Mouse (Mus musculus): ENCODE measurements around the gene Catsperd. TPM values are rescaled to one million over a fixed set of nuclear protein-coding genes. Genes with fewer than 3 reads are reported as not detected.

The Catsperd gene
- polyA plus RNA-seq, 1 experiment from 2014 or later: 0.38 TPM

GRCm38 (mm10) chr17:56683546-56684140 is 55.7 kb downstream of the Catsperd start:
- peaks cover 95% of the 10 kb centered on the region for H3K36me3 ChIP-seq
- WGBS: 85% methylated on average over 5 of the region's 5 CpGs
- no peaks in the 10 kb centered on the region for H3K27me3 ChIP-seq (ENCODE audit: insufficient read depth, poor library complexity, severe bottlenecking)
- H3K4me3 ChIP-seq: no peak overlapping the region
- no peak overlapping the region for H3K27ac ChIP-seq
- H3K9me3 ChIP-seq: no peaks in the 10 kb centered on the region
- H3K4me1 ChIP-seq: peaks cover 62% of the 10 kb centered on the region
- DNase-seq (ENCODE audit: low spot score): no peak

DNA sequence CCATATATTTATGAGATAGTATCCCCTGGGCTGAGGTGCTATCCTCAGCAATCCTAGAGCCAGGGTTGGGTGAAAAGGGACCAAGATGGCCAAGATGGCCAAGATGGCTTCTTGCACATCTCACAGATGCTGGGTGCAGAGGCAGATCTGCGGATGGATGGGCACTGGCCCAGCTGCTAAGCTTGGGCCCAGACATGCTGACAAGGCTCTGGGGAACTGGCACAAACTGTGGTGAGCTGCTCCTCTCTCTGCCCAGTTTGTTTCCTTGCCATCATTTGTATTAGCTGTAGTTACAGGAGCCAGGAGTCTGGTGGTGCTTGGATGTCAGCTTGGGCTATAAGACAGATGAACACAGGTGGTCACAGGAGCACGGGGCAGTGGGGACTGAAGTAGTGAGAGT is 56.7 kb downstream of the Catsperd start:
- H3K4me3 ChIP-seq: no peak overlapping the region
- H3K27me3 ChIP-seq (ENCODE audit: insufficient read depth, poor library complexity, severe bottlenecking): no peaks in the 10 kb centered on the region
- H3K9me3 ChIP-seq: no peaks in the 10 kb centered on the region
- DNase-seq (ENCODE audit: low spot score): no peak
- no peak overlapping the region for H3K27ac ChIP-seq
- whole genome bisulfite sequencing: 92% methylated on average over 2 of the region's 2 CpGs
- H3K36me3 ChIP-seq: peaks cover 95% of the 10 kb centered on the region
- H3K4me1 ChIP-seq: peaks cover 57% of the 10 kb centered on the region

DNA sequence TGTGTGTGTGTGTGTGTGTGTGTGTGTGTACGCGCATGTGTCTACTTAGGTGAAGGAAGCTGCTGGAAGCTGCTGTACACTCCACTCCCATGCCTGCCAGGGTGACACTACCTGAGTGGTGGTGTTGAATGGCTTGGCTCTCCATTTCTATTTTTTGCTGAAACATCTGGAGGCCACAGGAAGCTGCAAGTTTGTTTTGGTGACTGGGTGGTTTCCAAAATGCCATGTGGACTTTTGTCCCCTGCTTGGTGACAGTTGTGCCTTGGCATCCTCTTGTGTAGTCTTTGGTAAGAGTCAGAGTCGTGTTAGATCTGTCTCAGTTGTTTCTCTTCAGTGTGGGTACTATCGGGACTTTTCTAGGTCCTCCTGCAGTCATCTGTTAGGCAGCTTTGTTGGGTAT is 58.9 kb downstream of the Catsperd start:
- no peaks in the 10 kb centered on the region for H3K9me3 ChIP-seq
- DNase-seq (ENCODE audit: low spot score): no peak
- H3K27ac ChIP-seq: no peak overlapping the region
- 91% methylated on average over 4 of the region's 4 CpGs for WGBS
- peaks cover 95% of the 10 kb centered on the region for H3K36me3 ChIP-seq
- H3K4me1 ChIP-seq: peaks cover 43% of the 10 kb centered on the region
- H3K4me3 ChIP-seq: no peak overlapping the region
- no peaks in the 10 kb centered on the region for H3K27me3 ChIP-seq (ENCODE audit: insufficient read depth, poor library complexity, severe bottlenecking)

DNA sequence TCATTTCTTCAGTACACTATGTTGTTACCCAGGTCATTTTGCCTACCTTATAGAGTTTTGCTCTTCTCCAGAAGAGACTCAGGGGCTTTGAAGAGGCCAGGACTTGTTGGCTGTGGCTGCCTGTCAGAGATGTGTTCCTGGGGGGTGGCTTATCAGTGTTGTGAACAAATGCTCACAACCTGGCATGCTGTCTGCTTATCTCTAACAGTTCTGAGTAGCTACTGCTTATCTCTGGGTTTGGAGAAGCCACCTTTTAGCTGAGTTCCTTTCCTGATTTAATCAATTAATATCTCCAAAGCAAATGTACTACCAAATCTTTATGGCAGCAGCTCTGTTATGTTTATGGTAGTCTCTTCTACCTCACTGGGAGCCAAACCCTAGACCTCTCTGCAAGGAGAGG is 60.1 kb downstream of the Catsperd start:
- peak; percentile 84 for DNase-seq (ENCODE audit: low spot score)
- peaks cover 95% of the 10 kb centered on the region for H3K36me3 ChIP-seq
- H3K4me1 ChIP-seq: peaks cover 38% of the 10 kb centered on the region
- no peaks in the 10 kb centered on the region for H3K27me3 ChIP-seq (ENCODE audit: insufficient read depth, poor library complexity, severe bottlenecking)
- no peak overlapping the region for H3K4me3 ChIP-seq
- no peak overlapping the region for H3K27ac ChIP-seq
- no peaks in the 10 kb centered on the region for H3K9me3 ChIP-seq

DNA sequence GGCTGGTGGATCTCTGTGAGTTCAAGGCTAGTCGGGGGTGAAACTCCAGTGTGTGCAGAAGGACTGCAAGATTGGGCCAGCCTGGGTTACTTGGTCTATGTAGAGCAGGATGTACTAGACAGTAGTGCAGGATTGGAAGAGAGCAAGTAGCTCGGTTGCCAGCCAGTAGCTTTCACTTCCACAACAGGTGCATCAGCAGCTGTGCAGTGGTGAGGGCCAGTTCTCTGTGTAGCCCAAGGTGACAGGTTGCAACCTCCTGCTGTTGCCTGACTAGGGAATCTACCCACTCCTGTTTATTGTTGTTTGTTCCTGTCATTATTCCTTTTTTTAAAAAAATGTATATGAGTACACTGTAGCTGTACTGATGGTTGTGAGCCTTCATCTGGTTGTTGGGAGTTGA is 60.7 kb downstream of the Catsperd start:
- Histone ChIP-seq H3K4me3 (no peak overlapping the region), H3K27ac (no peak overlapping the region), H3K36me3 (peaks cover 98% of the 10 kb centered on the region), H3K9me3 (no peaks in the 10 kb centered on the region), H3K4me1 (peaks cover 42% of the 10 kb centered on the region), H3K27me3 (ENCODE audit: insufficient read depth, poor library complexity, severe bottlenecking) (no peaks in the 10 kb centered on the region)
- 86% methylated on average over 2 of the region's 2 CpGs for WGBS
- no peak for DNase-seq (ENCODE audit: low spot score)

DNA sequence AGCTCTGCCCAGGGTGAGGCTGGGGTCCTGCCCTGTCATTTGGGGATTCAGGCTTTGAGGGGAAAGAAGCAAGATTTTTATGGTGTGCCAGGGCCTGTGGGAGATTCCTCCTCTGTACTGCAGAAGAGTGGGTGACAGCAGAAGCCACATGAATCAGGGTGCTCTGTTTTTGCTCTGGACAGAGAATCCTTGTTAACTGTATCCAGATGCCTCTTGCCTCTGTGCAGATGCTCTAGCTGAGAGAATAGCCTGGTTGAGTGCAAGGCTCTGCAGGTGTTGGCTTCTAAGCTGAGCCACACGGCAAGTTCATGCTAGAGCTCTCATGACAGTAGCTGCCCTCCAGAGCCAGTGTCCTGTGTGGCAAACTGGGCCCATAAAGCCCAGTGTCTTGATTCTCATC is 65.5 kb downstream of the Catsperd start:
- H3K27me3 ChIP-seq (ENCODE audit: insufficient read depth, poor library complexity, severe bottlenecking): no peaks in the 10 kb centered on the region
- H3K36me3 ChIP-seq: peaks cover 97% of the 10 kb centered on the region
- peaks cover 21% of the 10 kb centered on the region; the same call in 1 of the 2 replicates for H3K4me1 ChIP-seq
- no peak overlapping the region for H3K4me3 ChIP-seq
- DNase-seq (ENCODE audit: low spot score): no peak
- no peak overlapping the region for H3K27ac ChIP-seq
- WGBS: 67% methylated on average over 1 of the region's 1 CpGs
- H3K9me3 ChIP-seq: no peaks in the 10 kb centered on the region

DNA sequence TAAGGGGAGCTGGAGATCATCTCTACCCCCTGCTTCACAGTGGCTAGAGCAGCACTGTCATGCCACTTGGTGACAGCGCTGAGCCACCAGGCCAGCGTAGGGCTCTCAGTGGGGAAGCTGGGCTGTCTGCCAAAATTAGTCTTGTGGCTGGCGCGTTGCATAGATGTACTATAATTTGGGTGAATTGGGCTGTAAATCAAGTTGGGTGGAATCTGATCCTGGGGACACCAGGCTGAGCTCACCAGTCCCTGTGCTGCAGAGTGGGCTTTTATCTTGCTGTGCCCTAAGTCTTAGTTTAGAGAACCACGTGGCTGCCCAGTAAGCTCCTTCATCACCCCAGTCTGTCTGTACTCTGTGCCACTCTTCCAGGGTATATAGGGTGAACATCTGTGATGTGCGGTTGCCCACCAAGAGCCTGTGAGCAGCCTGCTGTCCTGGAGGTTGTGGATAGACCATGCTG is 65.9 kb downstream of the Catsperd start:
- peaks cover 97% of the 10 kb centered on the region for H3K36me3 ChIP-seq
- peaks cover 18% of the 10 kb centered on the region; the same call in 1 of the 2 replicates for H3K4me1 ChIP-seq
- H3K27ac ChIP-seq: no peak overlapping the region
- no peaks in the 10 kb centered on the region for H3K9me3 ChIP-seq
- no peaks in the 10 kb centered on the region for H3K27me3 ChIP-seq (ENCODE audit: insufficient read depth, poor library complexity, severe bottlenecking)
- DNase-seq (ENCODE audit: low spot score): no peak
- H3K4me3 ChIP-seq: no peak overlapping the region
- 72% methylated on average over 6 of the region's 6 CpGs for WGBS

DNA sequence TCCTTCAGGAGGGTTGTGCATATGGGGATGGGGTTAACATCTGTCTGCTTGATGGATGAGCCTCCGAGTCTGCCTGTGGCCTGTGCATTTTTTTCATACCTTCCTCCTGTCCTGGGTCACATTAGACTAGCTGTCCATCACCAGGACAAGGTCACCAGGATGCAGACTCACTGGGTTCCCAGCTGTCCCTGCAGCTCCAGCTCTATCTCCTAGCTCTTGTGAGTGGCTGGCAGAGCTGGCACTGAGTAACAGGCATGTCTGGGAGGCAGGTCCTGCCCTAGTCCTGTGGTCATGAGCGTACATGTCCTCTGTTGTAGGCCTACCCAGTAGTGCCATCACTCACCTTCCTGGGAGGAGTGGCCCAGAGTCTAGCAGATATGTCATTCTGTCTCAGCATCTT is 72.5 kb downstream of the Catsperd start:
- Histone ChIP-seq H3K27ac (no peak overlapping the region), H3K9me3 (no peaks in the 10 kb centered on the region), H3K4me1 (no peaks in the 10 kb centered on the region), H3K4me3 (no peak overlapping the region), H3K36me3 (peaks cover 97% of the 10 kb centered on the region), H3K27me3 (ENCODE audit: insufficient read depth, poor library complexity, severe bottlenecking) (no peaks in the 10 kb centered on the region)
- no peak for DNase-seq (ENCODE audit: low spot score)
- WGBS: 70% methylated on average over 2 of the region's 2 CpGs

DNA sequence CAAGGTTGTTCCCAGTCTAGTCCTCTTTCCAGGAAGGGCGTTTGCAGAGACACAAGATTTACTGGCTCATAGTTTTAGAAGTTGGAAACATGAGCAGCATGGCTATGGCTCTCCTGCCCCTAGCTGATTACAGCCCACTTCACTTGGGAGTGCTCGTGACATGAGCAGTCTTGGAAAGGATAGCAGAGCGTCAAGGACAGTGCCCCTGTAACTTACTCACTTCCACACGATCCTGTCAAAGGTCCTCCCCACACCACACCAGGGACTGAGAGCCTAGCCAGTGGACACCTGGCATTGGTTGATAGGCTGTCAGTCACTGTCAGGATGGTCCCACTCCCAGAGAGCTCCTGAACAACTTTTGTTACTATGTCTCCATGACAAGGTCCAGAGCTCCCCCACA is 75.1 kb downstream of the Catsperd start:
- WGBS: 63% methylated on average over 4 of the region's 4 CpGs
- Histone ChIP-seq H3K27ac (no peak overlapping the region), H3K36me3 (peaks cover 96% of the 10 kb centered on the region), H3K9me3 (no peaks in the 10 kb centered on the region), H3K4me3 (no peak overlapping the region), H3K27me3 (ENCODE audit: insufficient read depth, poor library complexity, severe bottlenecking) (no peaks in the 10 kb centered on the region), H3K4me1 (no peaks in the 10 kb centered on the region)
- no peak for DNase-seq (ENCODE audit: low spot score)

DNA sequence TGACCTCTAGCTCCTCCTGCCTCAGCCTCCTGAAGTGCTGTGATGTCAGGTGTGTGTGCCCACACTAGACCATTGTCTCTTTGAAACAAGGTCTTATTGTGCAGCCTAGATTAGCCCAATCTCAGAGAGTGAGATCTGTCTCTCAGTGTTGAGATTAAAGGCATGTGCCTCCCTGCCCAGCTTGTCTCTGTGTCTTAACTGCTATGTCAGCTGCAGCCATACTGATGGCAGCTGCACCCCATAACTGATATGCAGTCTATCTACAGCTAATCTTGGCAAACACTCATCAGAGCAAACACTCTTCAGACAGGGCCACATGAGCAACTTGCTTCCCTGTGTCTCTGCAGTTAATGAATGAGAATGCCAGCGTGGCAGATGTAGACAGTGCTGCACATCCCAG is 78.6 kb downstream of the Catsperd start:
- H3K36me3 ChIP-seq: peaks cover 96% of the 10 kb centered on the region
- no peak overlapping the region for H3K4me3 ChIP-seq
- H3K4me1 ChIP-seq: no peaks in the 10 kb centered on the region
- DNase-seq (ENCODE audit: low spot score): no peak
- no peaks in the 10 kb centered on the region for H3K9me3 ChIP-seq
- WGBS: 95% methylated on average over 1 of the region's 1 CpGs
- H3K27ac ChIP-seq: no peak overlapping the region
- no peaks in the 10 kb centered on the region for H3K27me3 ChIP-seq (ENCODE audit: insufficient read depth, poor library complexity, severe bottlenecking)

DNA sequence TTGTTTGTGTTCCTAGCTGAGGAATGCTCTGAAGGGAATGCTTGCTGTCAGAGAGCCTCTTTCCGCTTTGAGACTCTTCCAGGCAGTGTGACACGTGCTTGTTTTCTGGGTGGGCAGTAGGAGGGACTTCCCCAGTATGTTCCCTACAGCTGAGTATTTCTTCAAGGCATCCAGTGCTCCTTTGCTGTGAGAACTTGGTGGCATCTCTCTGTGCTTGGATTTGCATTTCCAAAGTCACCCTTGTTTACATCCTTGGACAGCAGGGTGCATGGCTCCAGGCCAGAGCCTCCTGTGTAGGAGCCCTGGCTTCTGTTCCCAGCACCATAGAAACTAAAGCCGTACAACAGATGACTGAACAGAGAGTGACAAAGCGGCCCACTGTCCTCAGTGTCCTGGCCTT is 80.7 kb downstream of the Catsperd start:
- no peaks in the 10 kb centered on the region for H3K9me3 ChIP-seq
- DNase-seq (ENCODE audit: low spot score): no peak
- H3K36me3 ChIP-seq: peaks cover 89% of the 10 kb centered on the region
- H3K27me3 ChIP-seq (ENCODE audit: insufficient read depth, poor library complexity, severe bottlenecking): no peaks in the 10 kb centered on the region
- 86% methylated on average over 4 of the region's 4 CpGs for WGBS
- H3K4me3 ChIP-seq: no peak overlapping the region
- H3K4me1 ChIP-seq: 0 out of 2 replicates have a peak, but pooled peaks cover 2% of the 10 kb centered on the region
- H3K27ac ChIP-seq: no peak overlapping the region

- DNase-seq (ENCODE audit: low spot score): no peak
- Histone ChIP-seq H3K4me3 (no peak overlapping the region), H3K4me1 (peaks cover 8% of the 10 kb centered on the region; the same call in 1 of the 2 replicates), H3K36me3 (peaks cover 80% of the 10 kb centered on the region), H3K27ac (no peak overlapping the region), H3K9me3 (no peaks in the 10 kb centered on the region), H3K27me3 (ENCODE audit: insufficient read depth, poor library complexity, severe bottlenecking) (no peaks in the 10 kb centered on the region)
- WGBS: 84% methylated on average over 3 of the region's 3 CpGs
These were observed 81.8 kb downstream of the Catsperd start for GRCm38 (mm10) chr17:56709708-56710107.

Measured in heart, embryonic 10.5 days (tissue).